Mouse (Mus musculus) ES-CJ7 (cell line): ENCODE data around the gene Actg1.
"Not testable (repeated sequence)": the region's sequence is repeated elsewhere in the genome, so short reads cannot be mapped to it uniquely, and the experiment has no call there.

ENCODE experiments used
- DNase-seq: peaks from one replicate; pipeline ENCODE4 v3.0.0; 2011; ENCODE audit warnings: low read depth, low spot score

Gene Actg1

DNA sequence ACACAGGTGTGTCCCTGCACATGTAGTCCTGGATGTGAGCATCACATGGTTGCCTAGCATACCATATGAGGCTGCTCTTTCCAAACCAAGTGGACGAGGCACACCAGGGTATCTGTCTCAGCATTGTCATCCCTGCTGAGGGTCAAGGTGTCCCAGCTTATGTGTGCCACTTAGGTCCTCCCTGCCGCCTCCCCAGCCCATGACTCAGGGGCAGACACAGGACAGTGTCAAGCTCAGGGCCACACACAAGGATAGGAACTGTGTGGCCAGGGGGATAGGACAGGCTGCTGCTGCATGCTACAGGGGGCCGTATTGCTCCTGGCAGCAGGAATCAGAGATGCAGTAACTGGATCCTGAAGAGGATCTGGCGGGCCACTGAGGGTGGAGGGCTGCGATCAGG lies 12.4 kb upstream of the Actg1 start:
- DNase-seq = no peak

DNA sequence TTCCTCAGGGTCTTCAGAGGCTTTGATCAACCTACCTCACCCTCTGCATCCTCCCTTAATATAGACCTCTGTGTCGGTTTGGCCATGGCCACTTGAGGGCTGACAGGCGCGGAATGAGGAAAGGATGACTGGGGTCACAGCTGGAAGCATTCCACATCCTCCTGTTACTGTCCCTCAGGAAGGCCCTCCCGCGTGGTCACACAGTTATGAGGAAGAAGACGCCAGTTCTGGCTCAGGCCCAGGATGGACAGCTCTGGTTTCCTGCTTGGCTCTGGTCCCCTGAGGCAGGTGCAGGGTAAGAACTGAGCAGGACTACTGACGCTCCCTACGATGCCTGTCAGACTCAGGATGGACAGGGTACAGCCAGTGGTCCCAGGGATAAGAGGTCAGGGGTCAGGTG lies 11.7 kb upstream of the Actg1 start:
- no peak for DNase-seq

DNA sequence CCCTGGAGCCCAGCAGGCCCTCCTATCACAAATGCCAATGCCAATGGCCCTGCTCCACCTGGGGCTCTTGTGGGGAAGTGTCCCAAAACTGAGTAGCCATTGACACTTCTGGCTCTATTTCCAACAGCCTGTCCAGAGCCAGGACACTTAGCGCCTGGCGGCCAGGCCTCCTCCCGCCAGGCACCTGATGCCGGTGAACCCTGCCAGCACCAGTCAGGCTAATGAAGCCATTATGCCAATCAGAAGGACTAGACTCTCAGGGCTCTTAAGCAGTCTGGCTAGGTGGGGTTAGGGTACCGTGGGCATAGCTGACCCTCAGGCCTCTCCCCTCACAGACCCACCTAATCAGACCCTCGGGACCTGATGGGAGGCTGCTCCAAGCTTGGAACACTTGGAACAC lies 11.0 kb upstream of the Actg1 start:
- no peak for DNase-seq

DNA sequence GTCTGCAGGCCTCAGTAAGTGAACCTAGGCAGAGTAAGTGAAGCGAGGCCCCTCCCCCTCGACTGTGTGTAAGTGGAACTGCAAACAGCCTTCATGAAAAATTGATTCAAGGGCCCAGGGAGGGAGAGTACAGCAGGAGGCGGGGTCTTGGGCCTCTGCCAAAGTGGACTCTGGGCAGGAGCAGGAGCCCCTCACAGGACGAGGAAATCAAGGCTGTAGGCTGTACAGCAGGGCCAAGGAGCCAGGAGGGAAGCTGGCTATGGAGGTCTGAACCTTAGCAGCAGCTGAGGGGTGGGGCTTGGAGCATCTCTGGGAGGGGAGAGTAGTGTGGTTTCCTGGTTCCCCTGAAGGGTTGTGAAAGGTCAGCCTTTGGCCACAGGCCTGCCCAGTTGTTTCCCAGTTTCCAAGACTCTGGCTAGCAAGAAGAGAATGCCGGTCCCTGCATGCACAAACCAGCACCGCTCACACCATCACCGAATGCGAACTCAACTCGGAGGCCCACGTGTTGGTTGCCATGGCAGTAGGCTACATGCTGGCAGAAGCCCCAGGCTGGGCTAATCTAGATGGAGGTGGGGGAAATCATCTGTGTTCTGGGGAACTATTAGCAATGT lies 9.6 kb upstream of the Actg1 start:
- no peak for DNase-seq

DNA sequence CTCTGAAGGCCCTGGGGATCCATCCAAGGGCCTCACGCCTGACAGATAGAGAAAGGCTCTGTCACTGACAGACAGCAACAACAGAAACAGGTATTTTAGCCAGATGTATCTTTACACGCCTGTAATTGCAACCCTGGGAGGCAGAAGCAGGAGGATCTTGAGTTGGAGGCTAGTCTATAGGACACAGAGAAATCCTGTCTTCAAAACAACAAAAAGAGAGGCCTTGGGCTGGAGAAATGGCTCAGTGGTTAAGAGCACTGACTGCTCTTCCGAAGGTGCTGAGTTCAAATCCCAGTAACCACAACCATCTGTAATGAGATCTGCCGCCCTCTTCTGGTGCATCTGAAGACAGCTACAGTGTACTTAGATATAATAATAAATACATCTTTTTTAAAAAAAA lies 8.6 kb upstream of the Actg1 start:
- DNase-seq = no peak

DNA sequence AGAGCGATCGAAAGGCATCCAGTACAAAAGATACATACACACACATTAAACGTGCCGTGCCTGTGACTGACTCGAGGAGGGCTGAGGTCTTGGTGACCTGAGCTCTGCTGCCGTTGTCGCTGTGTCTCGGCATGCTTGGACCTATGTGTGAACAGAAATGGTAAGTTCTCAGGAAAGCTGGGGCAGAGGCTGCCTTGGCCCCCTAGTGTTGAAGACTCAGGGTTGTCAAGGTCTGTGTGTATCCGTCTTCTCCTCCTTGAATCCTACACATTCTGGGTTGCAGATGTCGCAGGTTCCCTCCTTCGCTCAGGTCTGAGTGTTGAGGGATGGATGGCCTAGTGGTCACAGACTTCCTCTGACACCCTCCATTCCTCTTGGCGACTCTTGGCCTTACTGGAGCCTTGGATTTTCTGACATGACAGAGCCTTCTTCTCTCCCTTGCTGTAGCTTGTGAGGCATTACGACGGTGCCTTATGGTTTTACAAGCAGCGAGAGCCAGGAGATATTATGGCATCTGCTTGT lies 8.0 kb upstream of the Actg1 start:
- peak; percentile 62 for DNase-seq

DNA sequence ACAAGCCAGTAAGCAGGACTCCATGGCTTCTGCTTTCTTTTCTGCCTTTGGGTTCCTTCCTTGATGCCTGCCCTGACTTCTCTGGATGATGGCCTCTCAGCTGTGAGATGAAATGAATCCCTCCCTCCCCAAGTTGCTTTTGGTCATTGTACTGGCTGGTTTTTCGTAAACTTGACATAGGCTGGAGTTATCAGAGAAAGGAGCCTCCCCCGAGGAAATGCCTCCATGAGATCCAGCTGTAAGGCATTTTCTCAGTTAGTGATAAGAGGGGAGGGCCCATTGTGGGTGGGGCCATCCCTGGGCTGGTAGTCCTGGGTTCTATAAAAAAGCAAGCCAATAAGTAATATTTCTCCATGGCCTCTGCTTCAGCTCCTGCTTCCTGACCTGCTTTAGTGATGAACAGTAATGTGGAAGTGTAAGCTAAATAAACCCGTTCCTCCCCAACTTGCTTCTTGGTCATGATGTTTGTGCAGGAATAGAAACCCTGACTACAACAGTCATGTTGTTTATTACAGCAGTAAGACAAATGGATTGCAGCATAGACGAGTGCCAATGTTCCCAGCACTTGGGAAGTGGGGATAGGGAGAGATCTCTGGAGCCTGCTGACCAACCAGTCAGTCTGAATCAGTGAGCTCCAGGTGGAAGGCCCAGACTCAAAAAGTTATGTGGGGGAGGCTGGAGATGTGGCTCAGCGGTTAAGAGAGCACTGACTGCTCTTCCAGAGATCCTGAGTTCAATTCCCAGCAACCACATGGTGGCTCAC lies 7.1 kb upstream of the Actg1 start:
- DNase-seq = no peak

DNA sequence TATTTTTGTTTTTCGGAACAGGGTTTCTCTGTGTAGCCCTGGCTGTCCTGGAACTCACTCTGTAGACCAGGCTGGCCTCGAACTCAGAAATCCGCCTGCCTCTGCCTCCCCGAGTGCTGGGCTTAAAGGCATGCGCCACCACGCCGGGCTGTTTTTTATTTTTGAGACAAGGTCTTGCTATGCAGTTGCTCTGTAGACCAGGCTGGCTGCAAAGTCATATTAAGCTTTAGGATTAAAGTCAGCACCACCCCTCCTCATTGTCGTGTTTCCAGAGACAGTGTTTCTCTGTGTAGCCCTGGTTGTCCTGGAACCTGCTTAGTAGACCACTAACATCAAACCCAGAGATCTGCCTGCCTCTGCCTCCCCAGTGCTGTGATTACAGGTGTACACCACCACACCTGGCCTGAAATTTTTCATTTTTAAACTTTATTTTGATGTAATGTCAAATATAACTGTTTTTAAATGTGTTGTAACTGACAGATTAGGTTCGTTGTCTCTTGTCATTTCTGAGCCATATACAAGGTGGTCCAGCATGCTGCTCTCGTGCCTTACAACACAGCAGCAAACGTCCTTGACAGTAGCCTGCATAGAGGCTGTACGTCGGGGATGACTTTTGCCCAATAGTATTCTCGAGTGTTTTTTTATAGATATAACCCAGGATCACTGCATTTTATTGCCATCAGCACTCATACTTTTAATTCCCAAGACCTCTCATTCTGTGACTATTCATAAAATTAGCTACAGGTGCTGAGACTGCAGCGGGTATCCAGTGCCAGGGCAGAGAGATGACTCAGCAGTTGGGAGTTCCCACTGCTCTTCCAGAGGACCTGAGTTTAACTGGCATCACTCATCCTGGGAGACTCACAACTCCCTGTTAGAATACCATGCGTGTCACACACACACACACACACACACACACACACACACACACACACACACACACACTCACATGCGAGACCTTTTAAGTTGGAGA lies 6.2 kb upstream of the Actg1 start:
- no peak for DNase-seq

DNA sequence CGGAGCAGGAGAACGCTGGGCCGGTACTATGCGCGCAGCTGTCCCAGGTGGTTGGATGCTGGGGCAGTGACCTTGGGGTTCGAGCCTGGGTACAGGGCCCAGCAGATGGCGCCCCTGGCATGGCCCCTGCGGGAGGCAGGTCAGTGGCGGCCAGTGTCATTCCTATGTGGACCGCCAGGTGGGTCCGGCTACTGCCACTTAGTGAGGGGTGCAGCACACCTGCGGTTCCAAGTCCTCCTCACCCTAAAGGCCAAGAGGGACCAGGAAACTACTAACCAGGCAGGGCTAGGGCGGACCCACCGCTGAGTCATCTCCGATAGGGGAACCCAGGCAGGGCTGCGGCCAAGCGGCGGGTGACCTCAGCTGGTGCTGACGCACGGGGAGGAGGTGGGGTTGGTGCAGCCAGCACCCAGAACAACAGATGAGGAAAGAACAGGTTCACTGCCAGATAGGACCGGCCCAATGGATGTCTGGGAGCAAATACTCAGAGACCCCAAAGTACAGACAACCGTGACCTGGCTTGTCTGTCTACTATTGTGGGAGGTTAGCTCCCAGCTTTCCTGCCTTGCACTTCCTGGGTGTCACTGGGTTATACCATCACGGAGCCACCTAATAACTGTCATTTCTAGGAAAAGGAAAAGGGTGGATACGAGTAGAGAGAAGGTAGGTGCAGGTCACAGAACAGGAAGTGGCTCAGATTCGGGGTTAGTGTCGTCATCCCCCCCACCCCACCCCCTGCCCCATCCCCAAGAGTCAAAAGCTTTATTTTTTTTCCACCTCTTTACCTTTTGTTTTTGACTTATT lies 5.4 kb upstream of the Actg1 start:
- peak; percentile 65 for DNase-seq

DNA sequence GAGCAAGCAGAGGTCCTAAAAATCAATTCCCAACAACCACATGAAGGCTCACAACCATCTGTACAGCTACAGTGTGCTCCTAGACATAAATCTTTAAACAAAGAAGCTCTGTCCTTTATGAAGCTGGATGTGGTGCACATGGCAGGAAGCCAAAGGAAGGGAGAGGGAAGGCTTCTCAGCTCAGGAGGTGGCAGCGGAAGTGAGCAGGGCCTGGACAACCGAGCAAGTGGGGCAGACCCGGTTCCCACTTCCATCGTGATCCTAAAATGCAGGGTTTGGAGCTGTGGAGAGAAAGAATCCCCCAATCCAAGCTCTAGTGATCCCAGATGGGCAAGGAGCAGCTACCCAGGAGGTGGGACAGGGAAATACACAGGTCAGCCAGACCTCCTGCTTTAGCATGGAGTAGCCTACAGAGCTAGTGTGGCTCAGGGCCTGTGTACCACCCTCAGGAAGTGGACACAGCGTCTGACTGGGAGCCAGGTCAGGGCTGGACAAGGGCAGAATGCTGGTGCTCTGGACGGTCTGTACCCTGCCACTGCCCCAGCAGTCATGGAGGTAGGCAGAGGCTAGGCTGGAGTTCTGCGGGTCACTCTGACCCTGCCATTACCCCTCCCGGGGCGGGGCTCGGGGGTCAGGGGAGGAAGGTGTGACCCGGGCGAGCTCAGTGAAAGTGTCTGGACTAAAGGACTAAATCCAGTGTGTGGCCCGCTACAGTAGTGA lies 4.4 kb upstream of the Actg1 start:
- no peak for DNase-seq

DNA sequence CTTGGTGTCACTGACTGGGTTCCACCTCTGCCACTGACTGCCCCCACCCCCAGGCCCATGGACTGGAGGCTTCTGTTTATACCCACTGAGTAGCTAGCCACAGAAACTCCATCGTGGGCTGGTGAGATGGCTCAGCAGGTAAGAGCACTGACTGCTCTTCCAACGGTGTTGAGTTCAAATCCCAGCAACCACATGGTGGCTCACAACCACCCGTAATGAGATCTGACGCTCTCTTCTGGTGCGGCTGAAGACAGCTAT lies 3.7 kb upstream of the Actg1 start:
- DNase-seq = not testable (repeated sequence)

DNA sequence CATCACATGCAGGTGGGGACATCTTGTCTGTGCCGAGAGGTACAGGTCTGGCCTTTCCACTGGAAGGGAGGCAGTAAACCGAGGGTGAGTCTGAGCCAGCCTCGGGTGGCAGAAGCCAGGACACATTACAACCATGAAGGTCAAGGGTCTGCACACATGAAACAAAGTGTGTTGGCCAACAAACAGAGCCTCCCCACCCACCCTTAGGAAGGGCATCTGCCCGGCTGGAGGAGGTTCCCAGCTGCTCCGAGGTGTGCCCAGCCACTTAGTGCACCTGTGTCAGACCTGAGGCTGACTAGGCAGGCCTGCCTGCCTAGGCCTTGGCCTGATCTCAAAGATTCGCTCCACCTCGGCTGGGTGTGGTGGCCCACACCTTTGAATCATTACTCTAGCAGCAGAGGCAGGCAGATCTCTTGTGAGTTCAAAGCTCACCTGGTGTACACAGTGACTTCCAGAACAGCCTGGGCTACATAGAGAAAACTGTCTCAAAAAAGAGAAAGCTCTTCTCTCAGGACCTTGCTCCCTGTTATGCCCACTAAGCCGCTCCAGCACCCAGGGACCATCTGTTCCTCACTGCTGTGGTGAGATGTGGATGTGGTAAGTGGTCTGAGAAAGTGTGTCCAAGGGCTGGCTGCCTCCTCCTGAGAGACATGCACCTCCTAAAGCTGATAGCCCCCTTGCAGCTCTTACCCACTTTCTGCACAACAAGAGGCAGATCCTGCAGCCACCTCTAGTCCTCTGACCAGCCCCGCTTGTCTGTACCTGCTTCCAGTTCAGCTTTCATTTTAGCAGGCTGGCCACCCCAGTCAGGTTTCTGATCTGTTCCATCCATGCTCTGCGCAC lies 3.1 kb upstream of the Actg1 start:
- peak; percentile 33 for DNase-seq

DNA sequence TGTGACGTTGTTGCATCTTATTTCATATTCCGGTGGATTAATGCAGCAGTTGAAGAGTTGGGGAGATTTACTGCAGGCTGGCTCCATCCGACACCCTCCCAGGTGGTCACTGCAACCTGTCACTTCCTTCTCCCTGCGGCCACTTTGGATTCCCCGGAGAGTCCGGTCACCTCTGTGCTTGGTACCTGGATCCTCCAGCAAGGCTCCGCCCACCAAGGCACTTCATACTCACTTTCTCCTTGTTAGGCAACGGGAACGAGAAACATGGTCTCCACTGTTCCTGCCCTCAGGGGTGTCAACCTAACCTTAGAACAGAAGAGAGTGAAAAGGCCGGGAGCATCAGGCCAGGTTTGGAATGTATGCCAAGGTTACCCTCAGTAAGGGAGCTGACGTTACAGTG lies 2.4 kb upstream of the Actg1 start:
- peak; percentile 79 for DNase-seq

DNA sequence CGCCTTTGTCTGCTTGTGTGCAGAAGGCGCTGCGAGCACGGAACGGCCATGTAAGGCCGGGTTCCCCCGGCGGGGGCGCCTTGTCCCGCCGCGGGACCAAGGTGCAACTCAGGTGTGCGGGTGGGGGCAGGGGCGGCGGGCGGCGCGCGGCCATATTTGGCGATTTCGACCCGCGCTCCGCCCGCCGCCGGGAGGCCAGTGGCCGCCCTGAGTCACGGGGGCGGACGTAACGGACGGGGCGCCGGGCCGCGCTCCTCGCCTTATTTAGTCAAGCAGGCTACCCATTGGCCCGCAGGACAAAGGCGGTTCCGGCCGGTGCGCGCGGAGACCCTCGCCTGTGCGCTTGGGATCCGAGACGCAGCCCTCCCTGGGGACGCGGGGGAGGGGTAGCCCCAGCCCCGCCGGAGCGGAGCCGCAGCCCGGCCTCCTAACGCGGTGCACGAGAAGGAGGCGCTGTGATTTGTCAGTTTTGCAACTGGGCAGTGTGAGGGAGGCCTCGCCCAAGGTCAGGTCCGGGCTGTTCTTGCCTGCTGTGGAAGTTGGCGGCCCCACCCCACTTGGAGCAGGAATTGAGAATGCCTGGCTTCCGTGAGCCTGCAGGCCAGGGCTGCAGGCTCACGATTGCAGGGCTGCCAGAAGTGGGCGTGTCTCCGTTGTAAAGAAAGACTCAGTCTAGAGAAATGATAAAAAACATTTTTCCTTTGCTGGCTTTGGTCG lies 1.8 kb upstream of the Actg1 start:
- DNase-seq = peak; percentile 97

DNA sequence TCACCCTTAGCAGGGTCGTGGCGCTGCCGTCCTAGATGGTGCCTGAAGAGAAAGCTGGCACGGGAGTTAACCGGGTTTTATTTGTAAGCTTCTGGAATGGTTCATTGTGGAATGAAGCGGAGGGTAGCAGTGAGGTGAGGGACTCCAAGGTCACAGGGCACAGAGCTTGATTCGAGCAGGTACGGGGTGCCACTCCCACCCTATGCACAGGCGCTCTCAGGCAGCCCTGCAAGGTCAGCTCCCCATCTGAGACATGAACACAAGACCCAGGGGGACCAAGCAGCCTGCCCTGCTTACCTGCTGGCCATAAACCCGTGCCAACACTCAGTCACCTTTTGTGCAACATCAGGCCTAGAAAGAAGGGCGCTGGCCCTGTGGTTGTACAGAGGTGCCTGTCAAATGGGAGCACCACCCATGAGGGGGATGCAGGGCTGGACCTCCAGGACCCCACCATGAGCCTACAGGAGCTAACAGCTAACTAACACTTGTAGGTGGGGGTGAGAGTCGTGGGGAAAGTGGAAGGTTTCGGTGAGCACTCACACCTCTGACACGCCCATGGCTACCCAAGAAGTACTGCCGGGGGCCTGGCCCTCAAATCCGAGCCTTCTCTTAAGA lies 1.1 kb upstream of the Actg1 start:
- DNase-seq = peak; percentile 82

DNA sequence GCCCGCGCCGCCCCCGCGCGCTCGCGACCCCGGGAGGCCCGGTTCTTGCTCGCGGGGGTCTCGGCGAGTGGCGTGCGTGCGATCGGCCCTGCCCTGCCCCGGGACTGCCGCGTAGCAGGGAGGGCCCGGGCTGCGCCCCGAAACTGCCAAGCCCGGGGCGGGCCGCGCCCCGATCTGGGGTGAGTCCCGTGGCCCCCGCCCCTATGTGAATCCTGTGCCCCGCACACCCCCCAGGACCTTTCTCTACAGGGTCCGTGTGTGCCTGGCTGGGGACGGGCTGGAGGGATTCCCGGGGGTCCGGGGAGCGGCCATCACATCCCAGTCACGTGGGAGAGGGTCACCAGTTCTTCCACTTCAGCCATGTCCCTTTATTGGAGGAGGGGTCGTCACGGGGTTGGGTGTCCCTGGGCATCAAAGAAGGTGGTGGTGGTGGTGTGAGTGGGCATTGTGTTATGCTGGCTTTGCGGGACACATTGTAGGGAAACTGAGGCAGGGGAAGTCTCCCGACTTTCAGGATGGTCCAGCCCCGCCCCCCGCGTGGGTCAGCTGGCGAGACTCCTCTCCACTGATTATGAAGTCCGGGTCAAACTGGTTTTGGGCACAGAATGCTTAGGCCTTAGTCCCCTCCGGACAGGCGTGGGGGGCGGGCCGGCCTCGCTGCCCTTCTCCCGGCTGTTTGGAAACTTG lies 485 bp upstream of the Actg1 start:
- peak; percentile 55 for DNase-seq

DNA sequence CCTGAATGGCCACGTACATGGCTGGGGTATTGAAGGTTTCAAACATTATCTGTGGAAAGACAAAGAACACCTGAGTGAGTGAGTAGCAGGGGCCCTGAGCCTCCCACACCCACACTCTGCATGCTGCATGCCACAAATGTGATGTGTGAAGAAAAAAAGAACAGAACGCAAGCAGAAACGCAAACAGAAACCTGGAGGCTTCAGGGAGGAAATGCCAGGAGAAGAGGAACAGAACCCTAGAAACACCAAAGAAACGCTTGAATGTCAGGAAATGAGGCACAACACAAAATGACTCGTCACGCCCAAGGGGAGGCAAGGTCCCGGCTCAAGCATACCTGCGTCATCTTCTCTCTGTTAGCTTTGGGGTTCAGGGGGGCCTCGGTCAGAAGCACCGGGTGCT lies 1.0 kb downstream of the Actg1 start:
- DNase-seq = no peak

DNA sequence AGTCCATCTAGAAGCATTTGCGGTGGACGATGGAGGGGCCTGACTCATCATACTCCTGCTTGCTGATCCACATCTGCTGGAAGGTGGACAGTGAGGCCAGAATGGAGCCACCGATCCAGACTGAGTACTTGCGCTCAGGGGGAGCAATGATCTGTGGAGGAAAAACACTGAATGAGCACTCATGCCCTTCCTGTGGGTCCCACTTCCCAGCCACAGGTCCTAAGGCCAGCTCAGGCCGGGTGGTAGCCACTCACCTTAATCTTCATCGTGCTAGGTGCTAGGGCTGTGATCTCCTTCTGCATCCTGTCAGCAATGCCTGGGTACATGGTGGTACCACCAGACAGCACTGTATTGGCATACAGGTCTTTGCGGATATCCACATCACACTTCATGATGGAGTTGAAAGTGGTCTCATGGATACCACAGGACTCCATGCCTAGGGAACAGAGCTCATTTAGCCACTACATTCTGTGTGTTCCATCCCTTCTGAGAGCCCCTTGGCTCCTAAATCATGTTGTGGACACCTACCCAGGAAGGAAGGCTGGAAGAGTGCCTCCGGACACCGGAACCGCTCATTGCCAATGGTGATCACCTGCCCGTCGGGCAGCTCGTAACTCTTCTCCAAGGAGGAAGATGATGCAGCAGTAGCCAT lies 1.8 kb downstream of the Actg1 start:
- DNase-seq = not testable (repeated sequence)
